Mouse (Mus musculus): ENCODE measurements around the gene Map1s.

DNA sequence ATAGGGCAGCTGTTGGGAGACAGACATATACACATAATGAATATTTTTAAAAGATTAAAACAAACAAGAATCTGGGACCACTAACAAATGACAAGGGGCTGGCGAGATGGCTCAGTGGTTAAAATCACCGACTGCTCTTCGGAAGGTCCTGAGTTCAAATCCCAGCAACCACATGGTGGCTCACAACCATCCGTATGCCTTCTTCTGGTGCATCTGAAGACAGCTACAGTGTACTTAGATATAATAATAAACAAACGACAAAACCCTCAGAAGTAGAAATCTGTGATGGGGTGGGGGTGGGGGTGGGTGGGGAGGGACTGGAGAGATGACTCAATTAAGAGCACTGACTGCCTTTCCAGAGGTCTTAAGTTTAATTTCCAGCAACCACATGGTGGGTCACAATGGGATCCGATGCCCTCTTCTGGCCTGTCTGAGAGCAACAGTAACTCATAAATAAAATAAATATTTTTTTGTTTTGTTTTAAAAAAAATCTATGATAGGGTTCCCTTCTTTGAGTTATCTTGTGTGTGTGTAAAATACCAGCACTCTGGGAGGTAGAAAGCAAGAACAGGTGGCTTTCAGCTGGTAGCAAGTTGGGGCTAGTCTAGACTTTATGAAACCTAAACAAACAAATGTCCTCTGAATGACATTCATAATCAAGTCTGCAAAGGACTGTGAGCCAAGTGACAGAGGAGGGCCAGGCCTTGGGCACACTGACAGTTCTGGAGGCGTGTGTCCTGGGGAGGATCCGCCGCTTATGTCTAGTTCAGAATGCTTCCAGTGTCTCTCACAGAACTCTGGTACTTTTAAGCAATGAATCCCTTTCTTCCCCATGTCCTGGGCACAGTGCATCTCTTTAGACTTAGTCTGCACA, 14.6 kb downstream of the Map1s start:
- no peak for TF ChIP-seq ZC3H11A (IDR thresholded peaks at IDR 0.05; ENCODE audit: borderline replicate concordance, low read depth, low read length)
- no peak for TF ChIP-seq CHD2 (IDR thresholded peaks at IDR 0.05; ENCODE audit: low read depth, low read length)

All from ES-E14 (cell line).